Mouse (Mus musculus) forebrain, postnatal 0 days (tissue): ENCODE measurements at regions not wholly inside any gene's neighbourhood (a gene's known extent, or its start where the extent isn't known, plus 50 kb on each side); places are given as distances from the start of the nearest gene placed in this dataset.

Experiments
- ATAC-seq: fragments of 200-750 bp; cut with Nextera tagmentation; 2 replicates; pipeline ENCODE4 v1.8.0; 2017; ENCODE audit warnings: mild to moderate bottlenecking, moderate library complexity
- DNase-seq: peaks from one replicate; pipeline ENCODE4 v3.0.0-alpha.2; 2015
- H3K27ac ChIP-seq: fragments of 300-500 bp; sonication (generic); 2 replicates; pipeline ENCODE4 v1.5.1; 2014; ENCODE audit warnings: low read depth, mild to moderate bottlenecking, antibody characterized with exemption, low read length, moderate library complexity, mixed read lengths
- H3K27me3 ChIP-seq: fragments of 300-500 bp; sonication (generic); 2 replicates; pipeline ENCODE4 v1.6.1; 2014; ENCODE audit warnings: mild to moderate bottlenecking, low read length, mixed read lengths; ENCODE audit not compliant: insufficient read depth
- H3K36me3 ChIP-seq: fragments of 300-500 bp; sonication (generic); 2 replicates; pipeline ENCODE4 v1.6.1; 2014; ENCODE audit warnings: mild to moderate bottlenecking, moderate library complexity; ENCODE audit not compliant: insufficient read depth
- H3K4me1 ChIP-seq: fragments of 300-500 bp; sonication (generic); 2 replicates; pipeline ENCODE4 v1.6.1; 2014; ENCODE audit warnings: antibody characterized with exemption; ENCODE audit not compliant: insufficient read depth
- H3K4me2 ChIP-seq: fragments of 300-500 bp; sonication (generic); 2 replicates; pipeline ENCODE4 v1.6.1; 2014; ENCODE audit warnings: low read depth, mild to moderate bottlenecking, moderate library complexity
- H3K4me3 ChIP-seq: fragments of 300-500 bp; sonication (generic); 2 replicates; pipeline ENCODE4 v1.5.1; 2014; ENCODE audit warnings: low read depth, low read length, mixed read lengths
- H3K9ac ChIP-seq: fragments of 300-500 bp; sonication (generic); 2 replicates; pipeline ENCODE4 v1.6.1; 2014; ENCODE audit warnings: mild to moderate bottlenecking
- H3K9me3 ChIP-seq: fragments of 300-500 bp; sonication (generic); 2 replicates; pipeline ENCODE4 v1.6.1; 2016; ENCODE audit warnings: low read length
- CTCF ChIP-seq: sonication (generic); IDR thresholded peaks from 2 replicates; pipeline ENCODE4 v1.5.1; 2016; ENCODE audit warnings: antibody characterized with exemption, control low read depth, low read depth
- WGBS: fragments of 180-500 bp; shearing (Covaris S2); extraction: QIAGEN DNeasy Blood & Tissue Kit; methylation state at CpG from one replicate; pipeline ENCODE4 v1.1.7; 2014; 5-methylcytosine and 5-hydroxymethylcytosine counted together

- Histone ChIP-seq H3K4me3 (no peak overlapping the region), H3K4me1 (no peaks in the 10 kb centered on the region), H3K36me3 (no peaks in the 10 kb centered on the region), H3K9ac (no peak overlapping the region), H3K27ac (no peak overlapping the region), H3K9me3 (no peaks in the 10 kb centered on the region), H3K4me2 (no peak overlapping the region), H3K27me3 (no peaks in the 10 kb centered on the region)
- DNase-seq (no peak), ATAC-seq (no peak)
- no peak for TF ChIP-seq CTCF
Observed at GRCm38 (mm10) chr15:45612954-45613353, 5478.8 kb downstream of the 9330182O14Rik start.

GRCm38 (mm10) chr15:45646256-45646655 is 5512.1 kb downstream of the 9330182O14Rik start:
- TF ChIP-seq CTCF, result no peak
- DNase-seq, result no peak
- H3K36me3 ChIP-seq, result no peaks in the 10 kb centered on the region
- H3K4me2 ChIP-seq, result no peak overlapping the region
- H3K4me3 ChIP-seq, result no peak overlapping the region
- H3K9me3 ChIP-seq, result no peaks in the 10 kb centered on the region
- no peak for ATAC-seq
- H3K27me3 ChIP-seq, result no peaks in the 10 kb centered on the region
- no peaks in the 10 kb centered on the region for H3K4me1 ChIP-seq
- no peak overlapping the region for H3K9ac ChIP-seq
- no peak overlapping the region for H3K27ac ChIP-seq

- no peak overlapping the region for H3K4me3 ChIP-seq
- no peak for TF ChIP-seq CTCF
- H3K9ac ChIP-seq, result no peak overlapping the region
- ATAC-seq, result no peak
- no peaks in the 10 kb centered on the region for H3K36me3 ChIP-seq
- 83% methylated on average over 3 of the region's 3 CpGs for WGBS
- no peaks in the 10 kb centered on the region for H3K9me3 ChIP-seq
- H3K4me2 ChIP-seq, result no peak overlapping the region
- no peaks in the 10 kb centered on the region for H3K27me3 ChIP-seq
- H3K4me1 ChIP-seq, result no peaks in the 10 kb centered on the region
- DNase-seq, result no peak
- H3K27ac ChIP-seq, result no peak overlapping the region
Observed at GRCm38 (mm10) chr15:45663601-45664000, 5529.4 kb downstream of the 9330182O14Rik start.

GRCm38 (mm10) chr15:45689446-45689845 is 5555.3 kb downstream of the 9330182O14Rik start:
- Histone ChIP-seq H3K9ac (no peak overlapping the region), H3K36me3 (no peaks in the 10 kb centered on the region), H3K4me1 (no peaks in the 10 kb centered on the region), H3K4me3 (no peak overlapping the region), H3K27me3 (no peaks in the 10 kb centered on the region), H3K4me2 (no peak overlapping the region), H3K9me3 (no peaks in the 10 kb centered on the region), H3K27ac (no peak overlapping the region)
- TF ChIP-seq CTCF, result no peak
- WGBS, result 90% methylated on average over 1 of the region's 1 CpGs
- DNase-seq (no peak), ATAC-seq (no peak)

GRCm38 (mm10) chr15:45690026-45690425 is 5555.9 kb downstream of the 9330182O14Rik start:
- ATAC-seq, result no peak
- no peak overlapping the region for H3K27ac ChIP-seq
- TF ChIP-seq CTCF, result no peak
- no peak overlapping the region for H3K4me2 ChIP-seq
- no peaks in the 10 kb centered on the region for H3K36me3 ChIP-seq
- no peak for DNase-seq
- H3K9ac ChIP-seq, result no peak overlapping the region
- H3K27me3 ChIP-seq, result no peaks in the 10 kb centered on the region
- no peaks in the 10 kb centered on the region for H3K9me3 ChIP-seq
- H3K4me1 ChIP-seq, result no peaks in the 10 kb centered on the region
- H3K4me3 ChIP-seq, result no peak overlapping the region

GRCm38 (mm10) chr15:45711109-45711508 is 5576.9 kb downstream of the 9330182O14Rik start:
- 14% methylated on average over 2 of the region's 2 CpGs for WGBS
- H3K27ac ChIP-seq, result no peak overlapping the region
- no peaks in the 10 kb centered on the region for H3K4me1 ChIP-seq
- H3K9ac ChIP-seq, result no peak overlapping the region
- no peak; the same call in 1 of the 2 replicates for ATAC-seq
- no peaks in the 10 kb centered on the region for H3K9me3 ChIP-seq
- no peaks in the 10 kb centered on the region for H3K36me3 ChIP-seq
- no peak overlapping the region for H3K4me2 ChIP-seq
- TF ChIP-seq CTCF, result no peak
- no peak overlapping the region for H3K4me3 ChIP-seq
- DNase-seq, result peak; percentile 45
- H3K27me3 ChIP-seq, result no peaks in the 10 kb centered on the region

GRCm38 (mm10) chr15:45730370-45731153 is 5596.4 kb downstream of the 9330182O14Rik start:
- no peak for TF ChIP-seq CTCF
- H3K9ac ChIP-seq, result no peak overlapping the region
- no peaks in the 10 kb centered on the region for H3K27me3 ChIP-seq
- H3K4me2 ChIP-seq, result no peak overlapping the region
- H3K4me1 ChIP-seq, result no peaks in the 10 kb centered on the region
- H3K4me3 ChIP-seq, result no peak overlapping the region
- H3K9me3 ChIP-seq, result no peaks in the 10 kb centered on the region
- DNase-seq, result no peak
- 81% methylated on average over 3 of the region's 3 CpGs for WGBS
- H3K36me3 ChIP-seq, result no peaks in the 10 kb centered on the region
- H3K27ac ChIP-seq, result no peak overlapping the region
- no peak for ATAC-seq
